Mouse (Mus musculus) CD4-positive, CD25-positive, alpha-beta regulatory T cell, adult 9 weeks (primary cell): Measurements from ENCODE around the gene Gpc4. TPM values are rescaled to one million over a fixed set of nuclear protein-coding genes. Genes with fewer than 3 reads are reported as not detected.

Source experiments
- polyA plus RNA-seq: library from polyadenylated mRNA; unstranded; fragments of 100-300 nt; shearing (Covaris generic); gene quantifications from one replicate; pipeline ENCODE4 v1.2.1, GENCODE M21; 2017

The Gpc4 gene
- polyA plus RNA-seq, result not detected

DNA sequence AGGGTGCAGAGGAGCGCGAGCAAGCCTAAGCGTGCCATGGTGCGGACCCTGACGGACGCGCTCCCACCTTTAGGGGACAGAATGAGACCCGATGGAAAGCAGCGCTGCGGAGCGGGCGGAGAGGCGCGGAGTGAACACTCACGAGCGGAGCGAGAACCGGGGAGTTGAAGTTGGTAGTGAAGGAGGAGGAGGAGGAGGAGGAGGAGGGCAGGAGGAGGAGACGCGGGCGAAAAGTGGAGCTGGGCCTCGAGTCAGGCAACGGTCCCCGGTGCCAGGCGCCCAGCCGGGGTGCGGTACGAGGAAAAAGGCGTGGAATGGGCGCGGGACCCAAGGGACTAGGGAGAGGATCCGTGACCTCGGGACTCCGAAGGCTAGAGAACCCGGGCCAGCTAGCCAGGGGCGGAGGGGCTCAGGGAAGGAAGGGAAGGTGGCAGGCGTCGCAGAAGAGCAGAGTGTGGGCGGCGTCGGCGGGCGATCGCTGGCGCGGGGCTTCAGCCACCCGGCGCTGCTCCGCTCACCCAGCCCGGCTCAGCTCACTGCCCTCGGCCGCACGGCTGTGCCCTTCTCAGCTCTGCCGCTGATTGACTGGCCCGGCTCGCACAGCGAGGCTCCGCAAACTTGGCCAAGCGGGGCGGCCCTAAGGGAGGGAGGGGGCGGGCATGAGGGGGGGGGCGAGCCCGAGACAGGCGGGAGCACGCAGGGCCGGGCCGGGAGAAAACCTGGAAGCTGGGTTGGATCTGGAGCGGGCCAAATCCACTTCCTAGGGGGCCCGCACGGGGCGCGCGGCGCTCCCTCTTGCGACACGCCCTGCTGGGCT is at the start of gene Gpc4:
Gpc4 (minus strand) TSS at position 515 of the 817 bp plus-strand sequence.

Other genes with a start within 250 kb of the Gpc4 start
- not detected for gene 1700080O16Rik, start 192.5 kb downstream of the Gpc4 start, polyA plus RNA-seq